Mouse (Mus musculus) small intestine, adult 2 months (tissue): ENCODE results near the gene Rps11. TPM values are rescaled to one million over a fixed set of nuclear protein-coding genes. Genes with fewer than 3 reads are reported as not detected.

Experiments used
- H3K27ac ChIP-seq: fragments of 200-500 bp; 2 replicates; pipeline ENCODE4 v1.5.1; 2012; ENCODE audit warnings: low read depth, low read length, control low read depth, inconsistent platforms; ENCODE audit not compliant: insufficient read depth
- H3K27me3 ChIP-seq: fragments of 200-500 bp; 2 replicates; pipeline ENCODE4 v1.6.1; 2012; ENCODE audit warnings: mild to moderate bottlenecking, moderate library complexity, low read length, inconsistent platforms; ENCODE audit not compliant: control insufficient read depth, insufficient read depth
- H3K36me3 ChIP-seq: fragments of 200-500 bp; 2 replicates; pipeline ENCODE4 v1.6.1; 2012; ENCODE audit warnings: mild to moderate bottlenecking, low read length, control low read depth, inconsistent platforms; ENCODE audit not compliant: control insufficient read depth, insufficient read depth
- H3K4me1 ChIP-seq: fragments of 200-500 bp; 2 replicates; pipeline ENCODE4 v1.6.1; 2012; ENCODE audit warnings: low read length, inconsistent platforms, mixed read lengths; ENCODE audit not compliant: control insufficient read depth, insufficient read depth, insufficient read length
- H3K4me3 ChIP-seq: fragments of 200-500 bp; 2 replicates; pipeline ENCODE4 v1.5.1; 2012; ENCODE audit warnings: low read depth, mild to moderate bottlenecking, control low read depth, inconsistent platforms, low read length, moderate library complexity
- CTCF ChIP-seq: fragments of 200-500 bp; IDR thresholded peaks from 2 replicates; pipeline ENCODE4 v1.5.1; 2012; ENCODE audit warnings: low read depth, mild to moderate bottlenecking, control low read depth, inconsistent platforms, low read length, moderate library complexity, mixed read lengths; ENCODE audit not compliant: insufficient replicate concordance, insufficient read length; ENCODE audit errors: extremely low read depth
- POLR2A ChIP-seq: fragments of 200-500 bp; IDR thresholded peaks from 2 replicates; pipeline ENCODE4 v1.6.1; 2012; ENCODE audit warnings: low read depth, mild to moderate bottlenecking, control low read depth, inconsistent platforms, low read length, moderate library complexity
- WGBS: fragments of 180-500 bp; shearing (Covaris S2); methylation state at CpG from one replicate; pipeline ENCODE4 v1.1.7; 2018; 5-methylcytosine and 5-hydroxymethylcytosine counted together
- polyA plus RNA-seq: library from polyadenylated mRNA; depleted of rRNA; stranded (reverse); fragments of >200 nt; gene quantifications from 2 replicates; pipeline ENCODE4 v1.2.3, GENCODE M21; 2012

Gene Rps11
- polyA plus RNA-seq, 1 experiment: 207 TPM

DNA sequence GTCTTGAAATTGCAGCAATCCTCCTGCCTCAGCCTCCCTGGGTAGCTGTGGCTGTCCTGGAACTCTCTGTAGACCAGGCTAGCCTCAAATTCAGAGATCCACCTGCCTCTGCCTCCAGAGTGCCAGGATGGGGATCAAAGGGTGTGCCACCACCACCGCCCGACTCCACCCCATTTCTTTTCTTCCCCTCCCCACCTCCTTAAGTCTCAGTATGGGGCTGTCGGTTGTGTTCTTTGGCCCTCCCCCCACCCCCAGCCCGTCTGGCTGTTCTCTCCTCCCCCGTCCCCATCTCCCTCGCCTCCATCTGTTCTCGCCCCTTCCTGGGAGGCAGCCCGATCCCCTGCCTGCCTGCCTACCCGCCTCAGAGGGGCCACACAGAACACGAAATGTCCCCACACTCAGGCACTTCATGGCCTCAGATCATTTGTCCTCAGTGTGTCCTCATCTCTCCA lies 42.7 kb upstream of the Rps11 start:
- H3K4me1 ChIP-seq: peaks cover 3% of the 10 kb centered on the region; the same call in 1 of the 2 replicates
- H3K27me3 ChIP-seq: peaks cover 62% of the 10 kb centered on the region
- no peak overlapping the region for H3K27ac ChIP-seq
- no peak overlapping the region for H3K4me3 ChIP-seq
- no peaks in the 10 kb centered on the region for H3K36me3 ChIP-seq
- 32% methylated on average over 10 of the region's 10 CpGs for WGBS
- TF ChIP-seq CTCF (no peak), POLR2A (no peak)

DNA sequence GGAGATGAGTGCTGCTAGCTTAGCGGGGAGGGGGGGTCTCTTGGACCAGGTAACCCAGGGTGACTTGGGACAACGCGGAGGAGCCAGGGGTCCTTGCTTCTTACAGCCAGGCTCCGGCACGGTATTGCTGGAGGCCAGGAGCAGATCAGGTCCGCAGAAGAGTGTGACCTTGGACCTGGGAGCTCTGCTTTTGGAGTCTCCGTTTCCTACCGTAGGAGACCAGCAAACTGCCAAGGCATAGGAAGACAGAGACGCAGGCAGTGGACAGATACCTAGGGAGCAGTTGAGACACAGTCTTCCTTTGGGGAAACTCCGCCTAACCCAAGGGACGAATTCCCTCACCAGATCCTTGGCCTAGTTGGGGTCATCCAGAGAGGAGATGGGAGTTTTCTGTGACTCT lies 41.5 kb upstream of the Rps11 start:
- Histone ChIP-seq H3K4me3 (no peak overlapping the region), H3K27me3 (peaks cover 62% of the 10 kb centered on the region), H3K36me3 (no peaks in the 10 kb centered on the region), H3K4me1 (peaks cover 3% of the 10 kb centered on the region; the same call in 1 of the 2 replicates), H3K27ac (no peak overlapping the region)
- TF ChIP-seq CTCF (no peak), POLR2A (no peak)
- WGBS: 62% methylated on average over 11 of the region's 11 CpGs

GRCm38 (mm10) chr7:45164833-45165232 lies 40.6 kb upstream of the Rps11 start:
- Histone ChIP-seq H3K36me3 (no peaks in the 10 kb centered on the region), H3K4me1 (peaks cover 3% of the 10 kb centered on the region; the same call in 1 of the 2 replicates), H3K27me3 (peaks cover 56% of the 10 kb centered on the region), H3K27ac (no peak overlapping the region), H3K4me3 (no peak overlapping the region)
- TF ChIP-seq POLR2A (no peak), CTCF (no peak)
- 66% methylated on average over 5 of the region's 5 CpGs for WGBS

DNA sequence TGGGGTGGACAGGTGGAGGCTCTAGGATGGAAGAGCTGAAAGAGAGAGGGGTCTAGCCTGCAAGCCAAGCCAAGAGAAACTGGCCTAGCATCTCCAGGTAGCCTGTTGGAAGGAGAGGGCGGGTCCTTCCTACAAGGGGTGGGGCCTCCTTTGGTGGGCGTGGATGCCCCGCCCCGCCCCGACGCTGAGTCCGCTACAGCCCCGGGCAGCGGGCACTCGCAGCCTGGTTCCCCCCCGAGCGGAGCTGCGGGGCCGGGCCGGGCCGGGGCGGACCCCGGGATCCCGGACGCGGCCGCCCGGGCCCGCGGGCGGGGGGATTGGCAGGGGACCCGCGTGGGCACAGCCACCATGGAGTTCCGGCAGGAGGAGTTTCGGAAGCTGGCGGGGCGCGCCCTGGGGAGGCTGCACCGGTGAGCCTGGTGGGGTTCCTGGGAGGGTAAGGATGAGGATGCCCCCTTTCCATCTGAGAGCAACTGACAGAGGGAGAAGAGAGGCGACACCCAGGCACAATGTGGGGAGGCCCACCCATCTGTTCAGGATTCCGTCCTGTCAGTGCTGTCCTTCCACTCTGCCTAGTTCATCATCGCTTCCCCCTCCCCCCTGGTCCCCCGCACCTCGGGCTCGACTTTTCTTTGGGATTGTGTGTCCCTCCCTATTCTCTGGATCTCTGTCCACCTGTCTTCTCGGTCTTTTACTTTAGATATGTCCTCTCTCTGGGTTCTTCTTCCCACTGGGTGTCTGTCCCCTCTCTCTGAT lies 39.7 kb upstream of the Rps11 start, which contains the start of gene Slc17a7:
TSS of gene Slc17a7 (plus strand) at position 215 of the 756 bp plus-strand sequence.
- TF ChIP-seq POLR2A (no peak), CTCF (no peak)
- WGBS: 3% methylated on average over 40 of the region's 41 CpGs
- Histone ChIP-seq H3K4me3 (peak within 1 kb of the TSS; percentile 38), H3K4me1 (peaks cover 3% of the 10 kb centered on the region; the same call in 1 of the 2 replicates), H3K36me3 (0 out of 2 replicates have a peak, but pooled peaks cover 1% of the 10 kb centered on the region), H3K27ac (no peak within 1 kb of the TSS), H3K27me3 (peaks cover 50% of the 10 kb centered on the region)

- H3K36me3 ChIP-seq: 0 out of 2 replicates have a peak, but pooled peaks cover 2% of the 10 kb centered on the region
- WGBS: 71% methylated on average over 9 of the region's 9 CpGs
Measured at GRCm38 (mm10) chr7:45162996-45163615, 38.9 kb upstream of the Rps11 start.

DNA sequence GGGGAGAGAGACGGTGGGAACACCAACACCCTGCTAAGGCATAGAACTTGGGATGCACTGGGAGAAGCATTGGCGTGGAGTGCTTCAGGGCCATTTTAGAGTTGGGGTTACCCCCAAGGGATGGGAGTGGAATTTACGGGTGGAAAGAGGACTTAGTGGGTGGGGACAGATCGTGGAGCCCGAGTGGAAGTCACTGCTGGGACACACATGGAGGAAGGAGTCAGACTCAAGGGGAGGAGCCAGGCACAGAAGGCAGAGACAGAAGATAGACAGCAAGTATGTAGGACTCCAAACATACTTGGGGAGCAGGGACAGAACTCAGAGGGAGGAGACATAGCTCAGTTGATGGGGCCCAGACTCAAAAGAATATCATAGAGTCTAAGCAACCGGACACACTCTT lies 38.3 kb upstream of the Rps11 start:
- Histone ChIP-seq H3K4me1 (no peaks in the 10 kb centered on the region; the same call in 1 of the 2 replicates), H3K36me3 (0 out of 2 replicates have a peak, but pooled peaks cover 2% of the 10 kb centered on the region), H3K27me3 (peaks cover 37% of the 10 kb centered on the region), H3K27ac (no peak overlapping the region), H3K4me3 (0 out of 2 replicates have a peak overlapping the region, but pooled peaks have one; percentile 61)
- 23% methylated on average over 6 of the region's 6 CpGs for WGBS
- TF ChIP-seq POLR2A: no peak
- no peak; the same call in 1 of the 2 replicates for TF ChIP-seq CTCF

More at GRCm38 (mm10) chr7:45162996-45163615, 38.9 kb upstream of the Rps11 start:
- Histone ChIP-seq H3K27me3 (peaks cover 43% of the 10 kb centered on the region), H3K4me3 (no peak overlapping the region), H3K27ac (no peak overlapping the region), H3K4me1 (no peaks in the 10 kb centered on the region; the same call in 1 of the 2 replicates)
- TF ChIP-seq POLR2A: no peak
- TF ChIP-seq CTCF: no peak
